Mouse (Mus musculus) MEL (cell line): Measurements from ENCODE around the gene Gm12355. TPM values are rescaled to one million over a fixed set of nuclear protein-coding genes. Genes with fewer than 3 reads are reported as not detected.

Experiments
- DNase-seq: peaks from one replicate; pipeline ENCODE4 v3.0.0; 2011; ENCODE audit warnings: low read depth, low spot score
- H3K27ac ChIP-seq: 2 replicates; pipeline ENCODE4 v1.5.1; 2012; ENCODE audit warnings: low read depth, mild to moderate bottlenecking, control low read depth, low read length, moderate library complexity; ENCODE audit not compliant: control insufficient read depth
- H3K27me3 ChIP-seq, 2 experiments: fragments of 150-350 bp in 1 of 2; sonication (generic) in 1 of 2; 2 replicates each; pipeline ENCODE4 v1.6.1; 2012; ENCODE audit warnings: low read length in 2 of 2, mild to moderate bottlenecking in 2 of 2, improper control_type of control experiment in 1 of 2, moderate library complexity in 1 of 2; ENCODE audit not compliant: insufficient read depth in 2 of 2, control insufficient read depth in 1 of 2
- H3K36me3 ChIP-seq, 2 experiments: 2 replicates each; pipeline ENCODE4 v1.6.1; 2012 to 2014; ENCODE audit warnings: low read length in 2 of 2, improper control_type of control experiment in 1 of 2, inconsistent platforms in 1 of 2, mild to moderate bottlenecking in 1 of 2; ENCODE audit not compliant: insufficient read depth in 2 of 2, control insufficient read depth in 1 of 2
- H3K4me1 ChIP-seq, 2 experiments: fragments of 150-350 bp in 1 of 2; sonication (generic) in 1 of 2; 2 replicates each; pipeline ENCODE4 v1.6.1; 2012; ENCODE audit warnings: low read length in 2 of 2, improper control_type of control experiment in 1 of 2, mild to moderate bottlenecking in 1 of 2; ENCODE audit not compliant: insufficient read depth in 2 of 2, control insufficient read depth in 1 of 2
- H3K4me3 ChIP-seq, 2 experiments: fragments of 150-350 bp in 1 of 2; sonication (generic) in 1 of 2; 2 replicates each; pipeline ENCODE4 v1.5.1; 2012; ENCODE audit warnings: low read depth in 2 of 2, low read length in 2 of 2, mild to moderate bottlenecking in 2 of 2, moderate library complexity in 2 of 2, control low read depth in 1 of 2, improper control_type of control experiment in 1 of 2; ENCODE audit not compliant: control insufficient read depth in 1 of 2, insufficient read depth in 1 of 2
- H3K79me2 ChIP-seq: 2 replicates; pipeline ENCODE4 v1.6.1; 2012; ENCODE audit warnings: mild to moderate bottlenecking, low read length, moderate library complexity; ENCODE audit not compliant: control insufficient read depth, poor library complexity, insufficient read depth
- H3K9ac ChIP-seq: 2 replicates; pipeline ENCODE4 v1.6.1; 2012; ENCODE audit warnings: low read depth, mild to moderate bottlenecking, control low read depth, low read length, moderate library complexity; ENCODE audit not compliant: control insufficient read depth, poor library complexity, severe bottlenecking
- H3K9me3 ChIP-seq: fragments of 150-350 bp; sonication (generic); replicated peaks from 2 replicates; pipeline ENCODE4 v1.6.1; 2012; ENCODE audit warnings: mild to moderate bottlenecking, low read length, improper control_type of control experiment, moderate library complexity; ENCODE audit not compliant: insufficient read depth
- HCFC1 ChIP-seq: IDR thresholded peaks from 2 replicates; pipeline ENCODE4 v1.6.1; 2012; ENCODE audit warnings: low read depth, mild to moderate bottlenecking, inconsistent platforms, low read length, improper control_type of control experiment, moderate library complexity
- KAT2A ChIP-seq: conservative IDR thresholded peaks from 2 replicates; pipeline ENCODE4 v1.6.1; 2012; ENCODE audit warnings: low read depth, low read length, improper control_type of control experiment, inconsistent platforms
- MAFK ChIP-seq: IDR thresholded peaks from 2 replicates; pipeline ENCODE4 v1.6.1; 2011; ENCODE audit warnings: low read depth, mild to moderate bottlenecking, low read length, improper control_type of control experiment, borderline replicate concordance
- MAZ ChIP-seq: IDR thresholded peaks from 2 replicates; pipeline ENCODE4 v1.6.1; 2012; ENCODE audit warnings: low read depth, mild to moderate bottlenecking, inconsistent platforms, low read length, improper control_type of control experiment
- MXI1 ChIP-seq: IDR thresholded peaks from 2 replicates; pipeline ENCODE4 v1.6.1; 2011; ENCODE audit warnings: mild to moderate bottlenecking, low read depth, low read length, improper control_type of control experiment
- MYC ChIP-seq: IDR thresholded peaks from 2 replicates; pipeline ENCODE4 v1.6.1; 2011; ENCODE audit warnings: low read depth, mild to moderate bottlenecking, low read length, improper control_type of control experiment, moderate library complexity
- NELFE ChIP-seq: IDR thresholded peaks from 2 replicates; pipeline ENCODE4 v1.6.1; 2011; ENCODE audit warnings: low read depth, low read length, improper control_type of control experiment
- NRF1 ChIP-seq: IDR thresholded peaks from 2 replicates; pipeline ENCODE4 v1.6.1; 2014; ENCODE audit warnings: low read depth, mild to moderate bottlenecking, inconsistent platforms, low read length, improper control_type of control experiment, moderate library complexity; ENCODE audit not compliant: poor library complexity, insufficient read depth, severe bottlenecking
- POLR2A ChIP-seq, 2 experiments: IDR thresholded peaks; 2 replicates each; pipeline ENCODE4 v1.6.1; 2011 to 2012; ENCODE audit warnings: low read length in 2 of 2, mild to moderate bottlenecking in 2 of 2, control low read depth in 1 of 2, improper control_type of control experiment in 1 of 2, low read depth in 1 of 2, moderate library complexity in 1 of 2; ENCODE audit not compliant: control insufficient read depth in 1 of 2, insufficient read depth in 1 of 2, poor library complexity in 1 of 2
- RAD21 ChIP-seq: IDR thresholded peaks from 2 replicates; pipeline ENCODE4 v1.6.1; 2011; ENCODE audit warnings: mild to moderate bottlenecking, low read depth, low read length, improper control_type of control experiment
- UBTF ChIP-seq: IDR thresholded peaks from 2 replicates; pipeline ENCODE4 v1.6.1; 2012; ENCODE audit warnings: low read depth, mild to moderate bottlenecking, inconsistent platforms, low read length, improper control_type of control experiment, moderate library complexity, borderline replicate concordance; ENCODE audit not compliant: insufficient read depth
- USF1 ChIP-seq: IDR thresholded peaks from 2 replicates; pipeline ENCODE4 v1.6.1; 2014; ENCODE audit warnings: low read depth, mild to moderate bottlenecking, inconsistent platforms, low read length, improper control_type of control experiment, moderate library complexity
- ZC3H11A ChIP-seq: IDR thresholded peaks from 2 replicates; pipeline ENCODE4 v1.6.1; 2012; ENCODE audit warnings: low read depth, mild to moderate bottlenecking, inconsistent platforms, low read length, improper control_type of control experiment
- polyA plus RNA-seq, 2 experiments: library from polyadenylated mRNA; stranded (reverse) in 1 of 2; unstranded in 1 of 2; fragments of >175 nt in 1 of 2; fragments of >200 nt in 1 of 2; gene quantifications; 2 replicates each; pipeline versions ENCODE4 v1.2.1 to v1.2.4; 2012; ENCODE audit warnings: low replicate concordance in 2 of 2, low read depth in 1 of 2; ENCODE audit not compliant: insufficient read length in 2 of 2, insufficient read depth in 1 of 2, missing spikeins in 1 of 2
- total RNA-seq: library from RNA; depleted of rRNA; stranded (reverse); fragments of 300-350 nt; gene quantifications from 2 replicates; pipeline ENCODE4 v1.2.3, GENCODE M21; 2012

The Gm12355 gene
- total and polyA plus RNA-seq, 3 experiments, result 0.58 to 3.4 TPM; not detected in 1

- no peak for TF ChIP-seq MYC
Observed at GRCm38 (mm10) chr11:98597363-98597762, 28.1 kb downstream of the Gm12355 start (continued).

GRCm38 (mm10) chr11:98595955-98596354 lies 29.5 kb downstream of the Gm12355 start:
- H3K27me3 ChIP-seq, result peaks cover 13 to 16% of the 10 kb centered on the region in 2 experiments
- no peaks in the 10 kb centered on the region for H3K36me3 ChIP-seq
- H3K9me3 ChIP-seq, result no peaks in the 10 kb centered on the region
- no peak overlapping the region for H3K9ac ChIP-seq
- H3K27ac ChIP-seq, result no peak overlapping the region
- H3K4me1 ChIP-seq, result no peaks in the 10 kb centered on the region
- no peak overlapping the region for H3K4me3 ChIP-seq
- TF ChIP-seq KAT2A, result no peak
- no peak for TF ChIP-seq POLR2A (IDR thresholded peaks at IDR 0.05; ENCODE audit: control insufficient read depth in 1 of 2, insufficient read depth in 1 of 2, low read depth in 1 of 2, low read length in 2 of 2, poor library complexity in 1 of 2)
- no peak for TF ChIP-seq RAD21
- no peak for TF ChIP-seq NRF1
- no peak for TF ChIP-seq HCFC1
- TF ChIP-seq MAZ, result no peak
- TF ChIP-seq UBTF, result no peak
- no peak for TF ChIP-seq MAFK
- TF ChIP-seq, all 39 proteins: peak for 0
- H3K79me2 ChIP-seq, result no peaks in the 10 kb centered on the region
- DNase-seq, result no peak

GRCm38 (mm10) chr11:98595473-98595872 lies 30.0 kb downstream of the Gm12355 start:
- no peaks in the 10 kb centered on the region; a peak in 1 of 4 replicates for H3K4me1 ChIP-seq
- H3K9me3 ChIP-seq, result no peaks in the 10 kb centered on the region
- H3K27ac ChIP-seq, result no peak overlapping the region
- TF ChIP-seq MXI1, result no peak
- no peak for TF ChIP-seq NELFE
- no peak for TF ChIP-seq POLR2A (IDR thresholded peaks at IDR 0.05; ENCODE audit: control insufficient read depth in 1 of 2, insufficient read depth in 1 of 2, low read depth in 1 of 2, low read length in 2 of 2, poor library complexity in 1 of 2)
- no peak overlapping the region for H3K4me3 ChIP-seq
- H3K36me3 ChIP-seq, result no peaks in the 10 kb centered on the region
- no peaks in the 10 kb centered on the region for H3K79me2 ChIP-seq
- DNase-seq, result no peak
- H3K9ac ChIP-seq, result no peak overlapping the region
- H3K27me3 ChIP-seq, result peaks cover 12 to 14% of the 10 kb centered on the region in 2 experiments

- no peak for TF ChIP-seq ZC3H11A
- TF ChIP-seq NRF1, result no peak
- TF ChIP-seq USF1, result no peak
- no peak for TF ChIP-seq NELFE
- TF ChIP-seq, all 39 proteins: peak for 0
- peaks cover 12 to 14% of the 10 kb centered on the region in 2 experiments for H3K27me3 ChIP-seq
Observed at GRCm38 (mm10) chr11:98595021-98595420, 30.4 kb downstream of the Gm12355 start.

More at GRCm38 (mm10) chr11:98595021-98595420, 30.4 kb downstream of the Gm12355 start:
- Histone ChIP-seq H3K27ac (no peak overlapping the region), H3K4me3 (no peak overlapping the region), H3K36me3 (no peaks in the 10 kb centered on the region), H3K4me1 (peaks cover 0 to 4% of the 10 kb centered on the region in 2 experiments; a peak in 2 of 4 replicates), H3K79me2 (no peaks in the 10 kb centered on the region), H3K9ac (no peak overlapping the region), H3K9me3 (no peaks in the 10 kb centered on the region)
- DNase-seq, result no peak
